Mouse (Mus musculus) forebrain, embryonic 11.5 days (tissue): ENCODE data around the gene Dync1li2. TPM values are rescaled to one million over a fixed set of nuclear protein-coding genes. Genes with fewer than 3 reads are reported as not detected.

Source experiments
- ATAC-seq: fragments of 200-750 bp; cut with Nextera tagmentation; replicated peaks from 2 replicates; pipeline ENCODE4 v1.8.0; 2017; ENCODE audit warnings: moderate TSS enrichment; ENCODE audit not compliant: low FRiP score
- DNase-seq: peaks from one replicate; pipeline ENCODE4 v3.0.0-alpha.2; 2017; ENCODE audit warnings: low spot score
- H3K27ac ChIP-seq: fragments of 300-500 bp; sonication (generic); 2 replicates; pipeline ENCODE4 v1.5.1; 2014; ENCODE audit warnings: low read depth, low read length
- H3K27me3 ChIP-seq: fragments of 300-500 bp; sonication (generic); 2 replicates; pipeline ENCODE4 v1.6.1; 2014; ENCODE audit warnings: mild to moderate bottlenecking, low read length, mixed read lengths; ENCODE audit not compliant: control insufficient read depth, insufficient read depth
- H3K36me3 ChIP-seq: fragments of 300-500 bp; sonication (generic); 2 replicates; pipeline ENCODE4 v1.6.1; 2014; ENCODE audit warnings: mild to moderate bottlenecking, low read length, moderate library complexity, mixed read lengths; ENCODE audit not compliant: control insufficient read depth, insufficient read depth
- H3K4me1 ChIP-seq: fragments of 300-500 bp; sonication (generic); replicated peaks from 2 replicates; pipeline ENCODE4 v1.6.1; 2014; ENCODE audit warnings: low read length, mixed read lengths; ENCODE audit not compliant: control insufficient read depth, insufficient read depth
- H3K4me2 ChIP-seq: fragments of 300-500 bp; sonication (generic); 2 replicates; pipeline ENCODE4 v1.6.1; 2014; ENCODE audit warnings: low read depth, mild to moderate bottlenecking, low read length, moderate library complexity, mixed read lengths; ENCODE audit not compliant: severe bottlenecking
- H3K4me3 ChIP-seq: fragments of 300-500 bp; sonication (generic); 2 replicates; pipeline ENCODE4 v1.5.1; 2014; ENCODE audit warnings: low read depth, low read length
- H3K9ac ChIP-seq: fragments of 300-500 bp; sonication (generic); 2 replicates; pipeline ENCODE4 v1.6.1; 2014; ENCODE audit warnings: low read length
- H3K9me3 ChIP-seq: fragments of 300-500 bp; sonication (generic); 2 replicates; pipeline ENCODE4 v1.6.1; 2016; ENCODE audit warnings: low read length, mixed read lengths; ENCODE audit not compliant: control insufficient read depth
- WGBS: fragments of 180-500 bp; shearing (Covaris S2); extraction: QIAGEN DNeasy Blood & Tissue Kit; methylation state at CpG from one replicate; pipeline ENCODE4 v1.1.7; 2014; 5-methylcytosine and 5-hydroxymethylcytosine counted together
- polyA plus RNA-seq: library from polyadenylated mRNA; unstranded; fragments of >200 nt; fragmentation: Nextera tagmentation; extraction: Ambion mirVana; gene quantifications from 2 replicates; pipeline ENCODE4 v1.2.1, GENCODE M21; 2014

Gene Dync1li2
- polyA plus RNA-seq, 1 experiment from 2014 or later = 105 TPM

DNA sequence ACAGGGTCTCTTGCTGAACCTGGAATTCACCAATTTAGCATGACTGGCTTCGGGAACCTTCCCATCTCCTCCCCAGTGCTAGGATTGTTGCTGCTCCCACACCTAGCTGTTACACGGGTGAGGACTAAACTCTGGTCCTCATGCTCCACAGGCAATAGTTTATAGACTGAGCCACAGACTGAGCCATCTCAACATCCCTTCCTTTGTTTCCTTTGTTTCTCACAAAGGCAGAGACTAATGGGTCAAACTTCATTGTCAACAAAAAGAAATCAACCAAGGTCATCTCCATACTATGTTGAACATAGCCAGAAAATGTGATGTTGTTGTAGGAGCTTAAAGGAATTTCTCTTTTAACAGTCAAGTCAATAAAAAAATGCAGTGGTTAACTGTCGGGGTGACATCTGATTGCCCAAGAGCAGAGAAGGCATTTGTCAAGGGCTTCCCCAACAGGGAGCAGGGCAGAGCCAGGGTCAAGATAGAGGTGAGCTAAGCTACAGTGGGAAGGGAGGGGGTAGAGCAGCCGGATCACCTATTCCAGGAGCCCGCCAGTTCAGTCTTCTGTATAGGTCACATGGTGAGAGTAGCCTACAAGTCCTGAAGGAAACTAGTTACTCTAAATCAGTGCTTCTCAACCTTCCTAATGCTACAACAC, 9.5 kb downstream of the Dync1li2 start:
- ATAC-seq (no peak), DNase-seq (no peak)
- no peak overlapping the region for H3K9ac ChIP-seq
- H3K4me1 ChIP-seq = no peaks in the 10 kb centered on the region
- H3K36me3 ChIP-seq = peaks cover 22% of the 10 kb centered on the region
- H3K27ac ChIP-seq = no peak overlapping the region
- no peak overlapping the region for H3K4me3 ChIP-seq
- no peaks in the 10 kb centered on the region for H3K27me3 ChIP-seq
- H3K4me2 ChIP-seq = no peak overlapping the region
- H3K9me3 ChIP-seq = no peaks in the 10 kb centered on the region
- WGBS = 88% methylated on average over 5 of the region's 5 CpGs

DNA sequence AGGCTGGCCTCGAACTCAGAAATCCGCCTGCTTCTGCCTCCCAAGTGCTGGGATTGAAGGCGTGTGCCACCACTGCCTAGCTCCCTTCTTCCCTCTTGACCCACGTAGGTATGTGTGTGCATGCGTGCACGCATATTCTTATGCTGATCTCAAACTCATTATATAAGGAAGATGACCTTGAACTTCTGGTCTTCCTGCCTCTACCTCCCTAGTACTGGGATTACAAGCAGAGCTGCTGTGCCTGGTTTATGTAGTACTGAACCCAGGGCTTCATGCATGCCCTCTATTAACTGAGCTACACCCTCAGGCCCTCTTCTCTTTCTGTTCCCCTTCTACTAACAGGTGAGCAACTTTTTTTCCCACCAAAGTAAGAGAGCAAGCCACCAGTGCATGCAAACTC, 10.2 kb downstream of the Dync1li2 start:
- WGBS = 94% methylated on average over 6 of the region's 6 CpGs
- Histone ChIP-seq H3K9ac (no peak overlapping the region), H3K36me3 (peaks cover 19% of the 10 kb centered on the region), H3K4me2 (no peak overlapping the region), H3K27me3 (no peaks in the 10 kb centered on the region), H3K9me3 (no peaks in the 10 kb centered on the region), H3K27ac (no peak overlapping the region), H3K4me1 (no peaks in the 10 kb centered on the region), H3K4me3 (no peak overlapping the region)
- no peak for ATAC-seq
- DNase-seq = no peak

DNA sequence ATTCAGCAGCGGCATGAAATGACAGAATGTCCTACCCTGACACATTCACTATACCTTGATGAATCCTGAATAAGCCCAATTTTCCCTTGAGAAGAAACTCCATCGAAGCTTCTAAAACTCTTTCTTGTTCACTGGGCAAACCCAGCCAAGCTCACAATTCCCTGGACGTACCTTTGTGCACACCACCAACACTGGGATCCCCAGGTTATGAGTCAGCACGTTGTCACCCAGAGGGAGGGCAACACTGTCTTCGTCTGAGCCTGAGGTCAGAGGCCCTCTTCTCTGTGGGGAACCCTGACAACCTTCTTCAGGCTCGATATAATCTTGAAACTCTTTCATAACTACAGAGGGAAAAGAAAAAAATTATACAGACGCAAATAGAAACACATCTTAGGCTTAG, 12.6 kb downstream of the Dync1li2 start:
- no peaks in the 10 kb centered on the region for H3K27me3 ChIP-seq
- H3K9ac ChIP-seq = no peak overlapping the region
- WGBS = 90% methylated on average over 7 of the region's 7 CpGs
- H3K9me3 ChIP-seq = no peaks in the 10 kb centered on the region
- no peak for DNase-seq
- no peak for ATAC-seq
- no peaks in the 10 kb centered on the region for H3K4me1 ChIP-seq
- H3K36me3 ChIP-seq = peaks cover 24% of the 10 kb centered on the region; the same call in 1 of the 2 replicates
- no peak overlapping the region for H3K4me2 ChIP-seq
- no peak overlapping the region for H3K27ac ChIP-seq
- H3K4me3 ChIP-seq = no peak overlapping the region

DNA sequence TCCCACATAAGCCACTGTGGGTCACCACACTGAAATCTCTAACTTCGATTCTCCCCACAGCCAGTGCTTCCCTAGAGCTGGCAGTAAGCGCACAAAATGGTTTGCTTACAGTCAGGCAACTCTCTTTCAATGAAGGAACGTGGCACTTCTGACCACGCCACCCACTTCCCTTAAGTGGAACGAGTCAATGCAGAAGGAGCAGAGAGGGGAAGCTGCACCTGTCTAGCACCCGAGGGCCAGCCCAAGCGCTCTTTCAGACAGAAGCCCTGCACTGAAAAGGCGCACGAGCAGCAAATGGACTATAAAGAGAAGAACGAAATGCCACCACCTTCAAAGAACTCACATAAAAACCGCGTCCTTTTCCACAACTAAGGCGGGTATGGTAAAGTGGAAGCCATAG, 15.1 kb downstream of the Dync1li2 start:
- WGBS = 95% methylated on average over 13 of the region's 13 CpGs
- no peaks in the 10 kb centered on the region for H3K4me1 ChIP-seq
- peaks cover 24% of the 10 kb centered on the region; the same call in 1 of the 2 replicates for H3K36me3 ChIP-seq
- DNase-seq (peak; percentile 47), ATAC-seq (no peak)
- no peaks in the 10 kb centered on the region for H3K27me3 ChIP-seq
- H3K27ac ChIP-seq = no peak overlapping the region
- H3K9ac ChIP-seq = no peak overlapping the region
- no peak overlapping the region for H3K4me3 ChIP-seq
- H3K9me3 ChIP-seq = no peaks in the 10 kb centered on the region
- no peak overlapping the region for H3K4me2 ChIP-seq

DNA sequence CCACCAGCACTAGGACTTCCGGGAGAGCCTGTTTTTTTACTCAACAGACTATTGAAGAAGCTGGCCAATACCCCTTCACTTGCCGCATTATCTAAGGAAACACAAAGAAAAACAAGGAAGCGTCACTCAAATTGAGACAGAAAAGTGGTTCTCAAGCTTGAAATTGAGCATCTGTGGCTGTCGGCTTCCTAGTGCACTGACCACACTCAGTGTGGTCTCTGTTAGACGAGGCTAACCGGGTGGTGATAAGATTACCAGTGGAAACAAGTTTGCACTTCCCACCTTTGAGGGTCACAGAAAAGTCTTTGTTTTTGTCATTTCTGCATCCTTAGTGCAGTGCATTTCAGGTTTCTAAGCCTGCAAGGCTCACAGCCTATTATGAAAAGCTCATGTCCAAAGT, 20.5 kb downstream of the Dync1li2 start:
- WGBS = 94% methylated on average over 6 of the region's 6 CpGs
- Histone ChIP-seq H3K4me1 (no peaks in the 10 kb centered on the region), H3K27me3 (no peaks in the 10 kb centered on the region), H3K36me3 (peaks cover 30% of the 10 kb centered on the region), H3K9me3 (no peaks in the 10 kb centered on the region), H3K4me2 (no peak overlapping the region), H3K9ac (no peak overlapping the region), H3K27ac (no peak overlapping the region), H3K4me3 (no peak overlapping the region)
- ATAC-seq (no peak), DNase-seq (no peak)

DNA sequence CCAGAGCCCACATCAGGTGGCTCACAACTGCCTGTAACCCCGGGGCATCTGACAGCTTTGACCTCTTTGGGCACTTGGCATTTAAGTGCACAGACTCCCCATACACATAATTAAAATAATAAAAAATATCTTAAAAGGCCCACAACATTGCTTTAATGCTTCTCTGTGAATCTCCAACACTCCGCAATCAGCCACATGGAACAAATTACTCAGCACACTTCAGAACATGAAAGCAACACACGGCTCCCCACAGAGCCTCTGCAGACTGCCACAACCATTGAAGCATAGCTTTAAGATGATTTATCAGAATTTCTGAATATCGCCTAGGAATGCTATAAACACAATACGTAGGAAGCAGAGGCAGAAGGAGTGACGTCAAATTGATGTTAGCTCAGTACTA, 26.8 kb downstream of the Dync1li2 start:
- no peaks in the 10 kb centered on the region for H3K9me3 ChIP-seq
- no peak overlapping the region for H3K4me3 ChIP-seq
- DNase-seq = no peak
- no peak for ATAC-seq
- no peaks in the 10 kb centered on the region for H3K27me3 ChIP-seq
- H3K4me1 ChIP-seq = no peaks in the 10 kb centered on the region
- peaks cover 17% of the 10 kb centered on the region for H3K36me3 ChIP-seq
- H3K27ac ChIP-seq = no peak overlapping the region
- no peak overlapping the region for H3K4me2 ChIP-seq
- H3K9ac ChIP-seq = no peak overlapping the region
- WGBS = 90% methylated on average over 6 of the region's 6 CpGs

DNA sequence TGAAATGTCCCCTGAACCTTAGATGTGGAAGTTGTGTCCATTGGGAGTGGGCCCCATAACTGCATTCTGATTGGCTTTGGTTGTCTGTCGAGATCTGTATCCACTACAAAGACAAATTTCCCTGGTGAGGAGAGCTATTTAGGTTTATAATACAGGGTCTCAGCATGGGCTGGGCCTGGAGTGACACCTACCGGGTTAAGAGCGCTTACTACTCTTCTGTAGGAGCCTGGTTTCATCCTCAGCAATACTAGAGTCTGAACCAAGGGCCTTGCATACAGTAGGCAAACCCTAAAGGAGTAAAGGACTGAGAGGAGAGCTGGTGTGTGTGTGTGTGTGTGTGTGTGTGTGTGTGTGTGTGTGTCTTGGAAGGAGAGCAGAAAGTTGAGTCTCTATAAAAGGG, 28.6 kb downstream of the Dync1li2 start:
- no peak overlapping the region for H3K9ac ChIP-seq
- WGBS = 59% methylated on average over 3 of the region's 3 CpGs
- H3K36me3 ChIP-seq = peaks cover 10% of the 10 kb centered on the region; the same call in 1 of the 2 replicates
- DNase-seq = no peak
- H3K4me2 ChIP-seq = no peak overlapping the region
- no peaks in the 10 kb centered on the region for H3K4me1 ChIP-seq
- H3K4me3 ChIP-seq = no peak overlapping the region
- no peak for ATAC-seq
- no peak overlapping the region for H3K27ac ChIP-seq
- no peaks in the 10 kb centered on the region for H3K9me3 ChIP-seq
- H3K27me3 ChIP-seq = no peaks in the 10 kb centered on the region

DNA sequence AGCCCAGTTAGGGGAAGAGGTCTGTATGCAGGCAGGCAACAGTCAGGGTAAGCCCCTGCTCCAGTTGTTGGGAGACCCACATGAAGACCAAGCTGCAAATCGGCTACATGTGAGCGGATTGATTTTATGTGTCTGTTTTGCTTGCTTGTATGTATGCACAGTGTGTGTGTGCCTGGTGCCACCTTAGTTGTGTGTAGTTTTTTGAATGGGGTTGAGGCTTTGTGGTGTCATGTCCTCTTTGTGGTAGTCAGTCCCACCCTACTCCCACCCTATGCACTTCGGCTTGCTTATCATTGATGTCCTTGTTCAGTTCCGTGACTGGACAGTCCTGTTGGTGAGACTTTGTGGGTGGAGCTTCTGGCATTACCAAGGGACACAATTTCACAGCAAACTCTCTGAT, 29.1 kb downstream of the Dync1li2 start:
- no peaks in the 10 kb centered on the region for H3K4me1 ChIP-seq
- no peak overlapping the region for H3K9ac ChIP-seq
- no peak for ATAC-seq
- peaks cover 10% of the 10 kb centered on the region; the same call in 1 of the 2 replicates for H3K36me3 ChIP-seq
- H3K9me3 ChIP-seq = no peaks in the 10 kb centered on the region
- H3K27me3 ChIP-seq = no peaks in the 10 kb centered on the region
- no peak overlapping the region for H3K4me3 ChIP-seq
- H3K27ac ChIP-seq = no peak overlapping the region
- DNase-seq = no peak
- H3K4me2 ChIP-seq = no peak overlapping the region
- WGBS = 93% methylated on average over 4 of the region's 4 CpGs

DNA sequence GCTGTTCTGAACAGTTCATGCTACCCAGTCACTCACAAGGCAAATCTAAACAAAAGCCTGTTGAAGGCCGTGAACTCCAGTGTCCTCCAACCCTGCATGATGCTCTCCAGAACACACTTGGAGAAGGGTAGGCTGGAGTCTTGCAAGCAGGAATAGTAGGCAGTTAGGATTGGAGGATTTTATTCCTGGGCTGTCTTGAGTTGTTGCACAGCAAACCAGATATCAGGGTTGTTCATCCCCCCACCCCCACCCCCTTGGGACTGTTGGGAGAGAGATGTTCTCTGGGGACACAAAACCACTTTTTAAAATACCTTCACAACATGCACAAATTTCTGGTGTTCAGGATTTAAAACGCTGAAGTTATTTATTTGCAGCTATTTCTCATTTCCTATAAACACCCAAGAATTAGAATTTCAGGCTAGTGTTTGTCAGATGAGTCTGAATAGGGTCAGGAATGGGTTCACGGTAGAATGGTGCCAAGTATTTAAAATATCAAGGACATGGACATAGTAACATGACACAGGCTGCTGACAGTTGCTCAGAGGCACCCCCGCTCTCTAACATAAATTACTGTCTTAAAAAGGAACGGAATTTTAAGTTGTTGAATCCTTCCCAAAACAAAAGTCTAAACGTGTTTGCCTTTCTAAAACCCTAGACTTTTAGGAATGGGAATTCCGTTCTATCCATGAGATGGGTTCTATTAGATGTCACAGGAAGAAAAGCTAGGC, 29.9 kb downstream of the Dync1li2 start:
- no peaks in the 10 kb centered on the region for H3K9me3 ChIP-seq
- no peaks in the 10 kb centered on the region for H3K4me1 ChIP-seq
- no peak overlapping the region for H3K4me3 ChIP-seq
- ATAC-seq (no peak), DNase-seq (no peak)
- peaks cover 10% of the 10 kb centered on the region; the same call in 1 of the 2 replicates for H3K36me3 ChIP-seq
- 81% methylated on average over 7 of the region's 7 CpGs for WGBS
- no peak overlapping the region for H3K27ac ChIP-seq
- no peak overlapping the region for H3K4me2 ChIP-seq
- H3K9ac ChIP-seq = no peak overlapping the region
- no peaks in the 10 kb centered on the region for H3K27me3 ChIP-seq
